Mouse (Mus musculus) splenic B cell, adult 2 months (primary cell): ENCODE results near the gene Celsr2.
A peak's percentile ranks its signal among the peaks of the same experiment; 100 is the strongest.

Experiments
- DNase-seq: peaks from one replicate; pipeline ENCODE4 v3.0.0-alpha.2; 2011; ENCODE audit warnings: low read depth, low spot score
- H3K27me3 ChIP-seq: 2 replicates; pipeline ENCODE4 v1.6.1; 2012; ENCODE audit warnings: mild to moderate bottlenecking, low read length, moderate library complexity, mixed read lengths; ENCODE audit not compliant: control insufficient read depth, poor library complexity, insufficient read depth, severe bottlenecking
- H3K36me3 ChIP-seq: 2 replicates; pipeline ENCODE4 v1.6.1; 2012; ENCODE audit warnings: mild to moderate bottlenecking, low read length, moderate library complexity, mixed read lengths; ENCODE audit not compliant: control insufficient read depth, poor library complexity, insufficient read depth, severe bottlenecking

The Celsr2 gene

DNA sequence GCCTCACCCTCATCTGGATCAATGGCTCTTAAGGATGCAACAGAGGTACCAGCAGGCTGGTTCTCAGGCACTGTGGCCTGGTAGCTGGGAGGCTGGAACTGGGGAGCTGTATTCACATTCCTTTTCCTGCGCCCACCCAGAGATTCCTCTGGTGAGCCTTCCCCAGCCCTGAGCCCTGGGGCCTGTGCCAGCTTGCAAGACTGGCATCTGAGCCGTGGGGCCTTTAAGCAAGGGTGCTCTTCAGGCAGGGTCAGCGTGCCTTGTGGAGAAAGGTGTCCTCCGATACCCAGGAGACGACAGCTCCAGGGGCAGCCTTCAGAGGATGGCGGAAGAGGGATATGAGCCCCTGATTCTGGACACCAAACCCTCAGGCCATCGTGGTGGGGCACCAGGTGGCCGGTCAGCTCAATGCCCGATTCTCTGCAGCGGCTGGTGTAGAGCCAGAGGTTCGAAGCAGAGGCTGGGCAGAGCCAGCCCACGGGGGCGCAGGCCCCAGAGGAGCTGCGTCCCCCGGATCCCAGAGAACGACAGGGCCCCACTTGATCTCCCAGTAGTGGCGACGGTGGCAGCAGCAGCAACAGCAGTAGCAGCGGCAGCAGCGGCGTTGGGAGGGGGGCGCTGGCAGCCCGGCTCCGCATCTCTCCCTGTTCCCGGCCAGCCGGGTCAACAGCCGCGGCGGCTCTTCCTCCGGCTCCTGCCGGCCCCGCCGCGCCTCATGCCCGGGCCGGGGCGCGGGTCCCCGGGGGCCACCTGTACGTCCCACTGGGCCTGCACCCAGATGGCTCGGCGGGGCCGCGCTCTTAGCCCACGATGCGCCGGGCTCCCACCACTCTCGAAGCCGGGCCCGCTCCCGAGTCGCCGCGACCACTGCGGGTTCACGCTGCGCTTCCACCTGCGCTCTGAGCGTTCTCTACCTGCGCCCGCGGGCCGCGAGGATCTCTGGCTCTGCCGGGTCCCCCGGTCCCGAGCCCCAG is at the start of gene Celsr2:
Gene Celsr2 (minus strand): TSS at position 696 of the 974 bp plus-strand sequence.
- DNase-seq = peak; percentile 14
- Histone ChIP-seq H3K36me3 (no peaks in the 10 kb centered on the region), H3K27me3 (no peaks in the 10 kb centered on the region)

GRCm38 (mm10) chr3:108458866-108459265 is 43.5 kb upstream of the Celsr2 start:
- DNase-seq = peak; percentile 78
- Histone ChIP-seq H3K36me3 (no peaks in the 10 kb centered on the region), H3K27me3 (no peaks in the 10 kb centered on the region)

- peak; percentile 67 for DNase-seq
- H3K27me3 ChIP-seq = no peaks in the 10 kb centered on the region
- H3K36me3 ChIP-seq = no peaks in the 10 kb centered on the region
Observed at GRCm38 (mm10) chr3:108458380-108458779, 43.0 kb upstream of the Celsr2 start.

DNA sequence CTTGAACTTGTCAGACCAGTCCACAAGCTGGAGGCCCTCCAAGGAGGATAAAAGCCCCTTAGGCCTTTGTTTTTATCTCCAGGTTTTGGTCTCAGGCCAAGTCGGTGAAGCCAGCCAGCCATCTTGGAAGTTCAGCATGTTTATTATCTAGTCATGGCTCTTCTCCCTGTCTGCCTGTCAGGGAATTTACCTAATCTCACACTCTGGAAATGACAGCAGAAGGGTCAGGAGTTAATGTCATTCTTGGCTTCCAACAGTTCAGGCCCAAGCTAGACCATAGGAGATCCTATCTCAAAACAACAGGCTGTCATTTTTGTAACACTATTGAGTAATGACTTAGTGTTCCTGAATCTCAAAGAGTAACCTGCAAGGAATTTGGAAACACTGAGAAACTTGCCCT is 38.8 kb upstream of the Celsr2 start:
- DNase-seq = no peak
- Histone ChIP-seq H3K27me3 (no peaks in the 10 kb centered on the region), H3K36me3 (no peaks in the 10 kb centered on the region)

DNA sequence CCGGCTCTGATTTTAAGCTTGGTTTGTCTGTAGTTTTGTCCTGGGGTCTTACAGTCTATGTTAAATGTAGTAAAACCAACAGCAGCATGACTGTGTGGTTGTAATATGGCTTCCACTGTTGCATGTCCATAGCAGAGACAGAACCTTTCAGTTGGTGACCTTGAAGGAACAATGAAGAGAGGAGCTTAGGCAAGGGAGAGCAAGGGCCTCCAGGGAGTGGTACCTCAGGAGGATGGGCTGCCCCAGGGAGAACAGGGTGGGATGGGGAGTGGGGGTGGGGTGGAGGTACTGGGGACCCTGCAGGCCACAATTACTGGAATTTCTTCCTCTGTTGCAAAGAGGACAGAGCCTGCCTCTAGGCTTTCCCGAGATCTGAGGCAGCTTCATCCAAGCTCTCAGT is 36.6 kb upstream of the Celsr2 start:
- DNase-seq = no peak
- no peaks in the 10 kb centered on the region for H3K36me3 ChIP-seq
- no peaks in the 10 kb centered on the region for H3K27me3 ChIP-seq

DNA sequence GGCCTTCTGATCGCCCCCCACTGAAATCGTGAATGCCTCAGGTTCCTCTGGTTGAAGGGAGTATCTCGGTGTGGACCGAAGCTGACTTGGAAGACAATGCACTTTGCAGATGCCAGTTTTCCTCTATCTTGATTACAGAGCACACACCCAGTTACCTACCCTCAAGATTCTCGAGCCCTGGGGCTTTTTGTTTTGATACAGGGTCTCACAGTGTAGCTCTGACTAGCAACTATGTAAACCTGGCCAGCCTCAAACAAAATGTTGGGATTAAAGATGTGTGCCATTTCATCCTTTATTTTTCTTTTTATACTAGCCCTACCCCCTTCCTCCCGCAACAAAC is 30.0 kb upstream of the Celsr2 start:
- Histone ChIP-seq H3K36me3 (no peaks in the 10 kb centered on the region), H3K27me3 (no peaks in the 10 kb centered on the region)
- DNase-seq = no peak

DNA sequence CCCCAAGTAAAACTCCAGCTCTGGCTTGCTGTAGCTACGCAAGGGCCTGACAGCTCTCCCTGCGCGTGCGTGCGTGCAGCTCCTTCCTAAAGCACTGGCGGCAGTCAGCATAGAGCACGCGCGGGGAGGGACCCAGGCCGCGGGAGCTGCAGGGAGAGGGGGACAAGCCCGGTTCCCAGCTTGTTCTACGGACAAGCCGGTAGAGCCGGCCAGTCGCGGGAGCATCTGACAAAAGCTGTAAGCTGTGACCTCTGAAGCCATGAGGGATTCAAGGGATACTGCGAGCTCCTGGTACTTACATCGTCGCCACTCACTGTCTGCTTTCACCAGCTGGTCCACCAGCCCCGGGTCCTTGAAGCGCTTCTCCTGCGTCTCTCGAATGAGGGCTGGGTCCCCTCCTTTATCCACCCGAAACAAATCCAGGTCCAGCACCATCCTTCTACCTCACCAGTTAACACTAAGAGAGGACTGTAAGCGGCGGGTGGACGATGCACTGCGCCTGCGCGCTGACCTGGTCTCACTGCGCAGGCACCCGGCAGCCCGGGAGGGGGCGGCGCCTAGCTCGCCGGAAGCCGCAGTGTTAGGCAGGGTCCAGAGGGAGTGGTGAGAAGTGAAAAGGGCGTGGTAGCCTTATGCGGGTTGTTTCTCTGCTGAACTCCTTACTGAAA is 29.5 kb upstream of the Celsr2 start, which contains the start of gene Sars:
Gene Sars (minus strand): TSS at position 512 of the 668 bp plus-strand sequence.
- peak; percentile 94 for DNase-seq
- Histone ChIP-seq H3K27me3 (no peaks in the 10 kb centered on the region), H3K36me3 (no peaks in the 10 kb centered on the region)

DNA sequence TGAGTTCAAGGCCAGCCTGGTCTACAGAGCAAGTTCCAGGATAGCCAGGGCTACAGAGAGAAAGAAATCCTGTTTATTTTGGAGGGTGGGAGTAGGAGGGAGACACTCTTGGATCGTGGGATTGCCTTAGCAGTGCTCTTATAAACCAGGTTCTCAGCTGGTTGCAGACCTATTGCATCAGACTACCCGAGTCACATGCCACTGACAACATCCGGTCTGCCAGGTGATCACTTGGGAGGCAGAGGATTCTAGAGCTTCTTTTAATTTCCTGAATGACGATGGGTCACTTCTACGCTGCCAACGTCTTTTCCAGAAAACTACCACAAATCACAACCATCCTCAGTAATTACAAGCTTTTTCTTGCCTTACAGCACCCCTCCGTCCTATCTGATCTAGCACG is 28.7 kb upstream of the Celsr2 start:
- Histone ChIP-seq H3K27me3 (no peaks in the 10 kb centered on the region), H3K36me3 (no peaks in the 10 kb centered on the region)
- peak; percentile 81 for DNase-seq

GRCm38 (mm10) chr3:108436380-108436714 is 21.0 kb upstream of the Celsr2 start:
- DNase-seq = no peak
- H3K27me3 ChIP-seq = no peaks in the 10 kb centered on the region
- H3K36me3 ChIP-seq = peaks cover 25% of the 10 kb centered on the region

DNA sequence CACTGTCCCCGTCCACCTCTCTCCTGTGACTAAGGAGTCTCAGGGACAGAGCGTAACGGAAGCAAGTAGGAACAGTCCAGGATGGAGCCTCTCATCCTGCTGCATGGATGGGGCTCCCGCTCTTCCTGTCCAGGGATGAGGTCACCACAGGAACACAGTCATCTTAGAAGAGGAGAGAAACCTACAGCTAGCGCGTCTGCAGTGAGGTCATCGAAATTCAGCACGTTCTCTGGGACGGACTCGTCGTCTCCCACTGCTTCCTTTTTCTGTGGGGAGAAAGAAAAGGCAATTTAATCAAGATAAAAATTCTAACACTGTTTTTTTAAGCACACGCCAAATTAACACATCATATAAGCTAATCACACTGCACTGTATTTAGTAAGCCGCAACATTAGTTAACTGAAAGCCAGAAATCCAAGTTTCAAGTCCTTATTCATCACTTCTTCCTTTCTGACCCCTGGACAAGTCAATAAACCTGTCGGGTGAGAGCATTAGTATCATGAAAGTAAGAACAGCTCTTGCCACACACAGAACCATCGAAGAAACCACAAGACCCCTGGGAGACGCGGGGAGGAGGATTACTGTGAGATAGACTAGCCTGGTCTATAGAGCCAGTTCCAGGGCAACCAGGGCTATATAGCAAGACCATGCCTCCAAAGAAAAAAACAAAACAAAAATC is 20.5 kb upstream of the Celsr2 start:
- H3K27me3 ChIP-seq = no peaks in the 10 kb centered on the region
- DNase-seq = no peak
- peaks cover 29% of the 10 kb centered on the region for H3K36me3 ChIP-seq

GRCm38 (mm10) chr3:108433881-108434495 is 18.6 kb upstream of the Celsr2 start:
- DNase-seq = no peak
- H3K36me3 ChIP-seq = peaks cover 29% of the 10 kb centered on the region
- no peaks in the 10 kb centered on the region for H3K27me3 ChIP-seq

GRCm38 (mm10) chr3:108433188-108433880 is 18.0 kb upstream of the Celsr2 start:
- Histone ChIP-seq H3K36me3 (peaks cover 29% of the 10 kb centered on the region), H3K27me3 (no peaks in the 10 kb centered on the region)
- DNase-seq = no peak

DNA sequence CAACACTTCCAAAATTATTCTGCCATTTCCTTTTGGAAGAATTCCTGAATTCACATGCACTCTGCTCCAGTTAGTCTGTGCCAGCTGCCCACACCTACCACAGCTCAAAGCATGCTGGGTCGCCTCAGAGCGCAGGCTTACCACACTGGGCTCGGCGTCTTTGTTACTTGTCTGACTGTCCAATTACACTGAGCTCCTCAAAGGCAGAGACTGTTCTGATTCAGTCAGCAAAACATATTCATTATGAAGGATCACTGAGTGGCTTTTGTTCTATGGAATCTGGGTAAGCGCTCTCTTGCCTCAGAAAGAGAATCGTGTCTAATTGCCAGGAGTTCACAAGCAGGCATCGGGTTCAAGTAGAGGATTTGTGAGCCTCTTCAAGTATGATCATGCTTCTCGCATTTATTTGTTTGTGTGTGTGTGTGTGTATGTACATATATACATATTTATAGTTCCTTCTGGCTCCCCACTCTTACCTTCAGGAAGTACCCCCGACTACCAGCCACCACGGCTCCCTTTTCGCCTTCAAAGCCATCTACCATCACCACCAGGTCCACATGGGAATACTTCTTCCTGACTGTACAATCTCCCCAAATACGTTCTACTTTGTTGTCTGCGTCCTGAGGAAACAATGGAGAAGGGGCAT is 17.3 kb upstream of the Celsr2 start:
- no peak for DNase-seq
- Histone ChIP-seq H3K36me3 (peaks cover 31% of the 10 kb centered on the region), H3K27me3 (no peaks in the 10 kb centered on the region)

DNA sequence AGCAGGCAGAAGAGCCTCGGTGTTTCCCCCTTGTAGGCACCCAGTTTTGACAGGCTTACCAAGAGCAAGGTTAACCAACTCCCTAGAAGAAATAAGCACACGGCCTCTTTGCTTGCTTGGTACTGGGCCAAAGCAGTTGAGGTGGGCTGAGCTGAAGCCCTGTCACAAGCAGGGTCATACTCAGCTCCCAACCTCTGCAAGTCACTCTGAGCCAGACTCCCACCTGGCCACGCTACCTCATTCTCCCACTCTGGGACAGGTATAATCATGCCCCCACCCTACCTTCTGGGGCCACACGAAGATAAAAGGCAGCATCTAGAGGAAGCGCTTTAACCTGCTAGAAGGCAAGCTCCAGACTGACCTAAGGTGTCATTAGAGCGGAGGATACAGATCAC is 10.3 kb upstream of the Celsr2 start:
- no peak for DNase-seq
- H3K27me3 ChIP-seq = no peaks in the 10 kb centered on the region

More for the DNA sequence above, 10.3 kb upstream of the Celsr2 start:
- peaks cover 8% of the 10 kb centered on the region for H3K36me3 ChIP-seq
